Mouse (Mus musculus): ENCODE data around the gene Fars2. TPM values are rescaled to one million over a fixed set of nuclear protein-coding genes. Genes with fewer than 3 reads are reported as not detected.

Fars2 gene
- total and polyA plus RNA-seq, 3 experiments, result 32.0 to 57.6 (median 54.6) TPM

DNA sequence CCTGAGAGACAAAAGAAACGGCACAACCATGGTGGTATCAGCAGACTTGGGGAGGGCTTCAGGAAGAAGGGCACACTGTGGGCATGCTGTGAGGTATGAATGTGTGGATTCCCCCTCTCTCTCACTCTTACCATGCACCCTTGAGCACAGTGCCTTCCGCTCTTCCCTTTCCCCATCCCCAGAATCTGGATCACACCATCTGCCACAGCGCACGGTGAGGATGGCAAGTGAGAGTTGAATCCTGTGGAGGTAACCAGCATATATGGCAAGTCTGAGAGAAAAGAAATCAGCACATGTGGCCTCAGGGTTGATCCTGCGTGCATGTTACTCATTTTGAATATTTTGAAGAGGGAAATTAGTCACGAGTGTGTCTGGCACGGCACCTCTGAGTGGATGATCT lies 274.7 kb downstream of the Fars2 start:
- Histone ChIP-seq H3K4me1 (ENCODE audit: insufficient read depth, low read depth, low read length) (no peaks in the 10 kb centered on the region), H3K27me3 (ENCODE audit: insufficient read depth, low read length) (no peaks in the 10 kb centered on the region), H3K36me3 (replicated peaks) (peaks cover 21% of the 10 kb centered on the region), H3K9me3 (replicated peaks) (no peaks in the 10 kb centered on the region), H3K4me3 (ENCODE audit: low read depth, low read length) (no peak overlapping the region)
- DNase-seq (ENCODE audit: low spot score) (no peak), ATAC-seq (ENCODE audit: extremely low read depth, insufficient number of reproducible peaks, low FRiP score, poor library complexity, severe bottlenecking) (no peak)
- TF ChIP-seq GATA2 (IDR thresholded peaks at IDR 0.05; ENCODE audit: borderline replicate concordance, low read depth, low read length) (no peak), TAL1 (conservative IDR thresholded peaks at IDR 0.05; ENCODE audit: low read depth, low read length) (no peak), CTCF (IDR thresholded peaks at IDR 0.05; ENCODE audit: low read depth, low read length) (no peak), POLR2AphosphoS5 (IDR thresholded peaks at IDR 0.05; ENCODE audit: insufficient replicate concordance, low read depth, low read length) (no peak), GATA1 (IDR thresholded peaks at IDR 0.05; ENCODE audit: borderline replicate concordance, low read length) (no peak)

DNA sequence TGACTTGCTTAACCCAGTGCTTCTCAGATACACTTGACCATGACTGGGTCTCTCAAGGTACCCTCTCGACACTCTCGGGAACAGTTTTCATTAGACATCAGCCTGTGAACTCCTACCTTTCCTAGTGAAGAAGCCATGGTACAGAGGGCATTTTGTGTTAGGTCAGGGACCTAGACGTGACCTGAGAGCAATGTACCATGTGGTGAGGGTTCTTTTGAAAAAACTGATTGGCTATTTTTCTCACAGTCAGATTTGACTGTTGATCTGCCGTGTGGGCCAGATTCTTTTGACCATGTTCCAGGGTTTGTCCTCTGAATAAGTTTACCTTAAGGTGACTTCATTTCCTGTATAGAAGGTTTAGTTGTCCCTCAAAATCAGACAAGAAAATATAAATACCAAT lies 275.5 kb downstream of the Fars2 start:
- H3K36me3 ChIP-seq (replicated peaks), result peaks cover 21% of the 10 kb centered on the region
- no peak for TF ChIP-seq TAL1 (conservative IDR thresholded peaks at IDR 0.05; ENCODE audit: low read depth, low read length)
- no peak for TF ChIP-seq GATA1 (IDR thresholded peaks at IDR 0.05; ENCODE audit: borderline replicate concordance, low read length)
- TF ChIP-seq CTCF (IDR thresholded peaks at IDR 0.05; ENCODE audit: low read depth, low read length), result no peak
- TF ChIP-seq GATA2 (IDR thresholded peaks at IDR 0.05; ENCODE audit: borderline replicate concordance, low read depth, low read length), result no peak
- TF ChIP-seq POLR2AphosphoS5 (IDR thresholded peaks at IDR 0.05; ENCODE audit: insufficient replicate concordance, low read depth, low read length), result no peak
- DNase-seq (ENCODE audit: low spot score) (no peak), ATAC-seq (ENCODE audit: extremely low read depth, insufficient number of reproducible peaks, low FRiP score, poor library complexity, severe bottlenecking) (no peak)
- H3K4me3 ChIP-seq (ENCODE audit: low read depth, low read length), result no peak overlapping the region
- no peaks in the 10 kb centered on the region for H3K4me1 ChIP-seq (ENCODE audit: insufficient read depth, low read depth, low read length)
- no peaks in the 10 kb centered on the region for H3K27me3 ChIP-seq (ENCODE audit: insufficient read depth, low read length)
- no peaks in the 10 kb centered on the region for H3K9me3 ChIP-seq (replicated peaks)

DNA sequence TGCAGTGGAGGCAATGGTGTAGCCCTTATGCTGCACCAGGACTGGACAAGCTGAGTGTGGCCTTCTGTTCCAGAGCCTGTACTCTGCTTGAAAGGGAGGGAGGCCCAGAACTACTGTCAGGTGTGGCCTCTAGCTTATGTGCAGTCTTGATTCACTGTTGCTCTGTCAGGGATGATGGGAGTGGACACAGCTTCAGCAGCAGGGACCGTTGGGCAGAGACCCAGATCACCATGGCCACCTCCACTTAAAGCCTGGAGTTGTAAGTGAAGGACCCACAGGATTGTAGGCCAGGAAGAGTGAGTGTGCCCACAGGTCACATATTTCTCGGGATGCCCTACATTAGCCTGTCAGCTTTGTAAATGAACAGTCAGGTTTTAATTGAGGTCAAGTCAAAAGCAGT lies 283.8 kb downstream of the Fars2 start:
- Histone ChIP-seq H3K36me3 (replicated peaks) (peaks cover 4% of the 10 kb centered on the region), H3K9me3 (replicated peaks) (no peaks in the 10 kb centered on the region), H3K4me1 (ENCODE audit: insufficient read depth, low read depth, low read length) (no peaks in the 10 kb centered on the region), H3K27me3 (ENCODE audit: insufficient read depth, low read length) (no peaks in the 10 kb centered on the region), H3K4me3 (ENCODE audit: low read depth, low read length) (no peak overlapping the region)
- TF ChIP-seq POLR2AphosphoS5 (IDR thresholded peaks at IDR 0.05; ENCODE audit: insufficient replicate concordance, low read depth, low read length), result no peak
- TF ChIP-seq GATA1 (IDR thresholded peaks at IDR 0.05; ENCODE audit: borderline replicate concordance, low read length), result no peak
- TF ChIP-seq CTCF (IDR thresholded peaks at IDR 0.05; ENCODE audit: low read depth, low read length), result no peak
- no peak for TF ChIP-seq TAL1 (conservative IDR thresholded peaks at IDR 0.05; ENCODE audit: low read depth, low read length)
- TF ChIP-seq GATA2 (IDR thresholded peaks at IDR 0.05; ENCODE audit: borderline replicate concordance, low read depth, low read length), result no peak
- no peak for ATAC-seq (ENCODE audit: extremely low read depth, insufficient number of reproducible peaks, low FRiP score, poor library complexity, severe bottlenecking)
- DNase-seq (ENCODE audit: low spot score), result no peak

DNA sequence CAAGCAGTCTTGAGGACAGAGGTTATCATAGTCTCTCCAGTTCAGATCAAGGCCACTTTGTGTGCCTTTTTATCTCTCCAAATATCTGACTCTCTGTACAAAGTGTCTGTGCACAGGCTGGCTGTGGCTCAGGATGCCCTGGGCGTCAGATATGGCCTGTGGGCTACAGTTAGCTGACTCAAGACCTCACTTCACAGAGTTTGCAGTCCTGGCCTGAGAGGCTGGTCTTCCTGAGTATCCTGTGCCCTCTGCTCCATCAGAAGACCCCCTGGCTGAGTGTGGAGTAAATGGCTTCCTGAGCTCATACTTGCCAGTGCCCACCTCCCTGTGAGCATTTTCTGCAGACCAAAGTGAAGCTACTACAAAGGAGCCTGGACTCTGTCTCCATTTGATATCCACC lies 296.1 kb downstream of the Fars2 start:
- peaks cover 52% of the 10 kb centered on the region for H3K36me3 ChIP-seq (replicated peaks)
- H3K27me3 ChIP-seq (ENCODE audit: insufficient read depth, low read length), result no peaks in the 10 kb centered on the region
- ATAC-seq (ENCODE audit: extremely low read depth, insufficient number of reproducible peaks, low FRiP score, poor library complexity, severe bottlenecking) (no peak), DNase-seq (ENCODE audit: low spot score) (no peak)
- no peak overlapping the region for H3K4me3 ChIP-seq (ENCODE audit: low read depth, low read length)
- H3K9me3 ChIP-seq (replicated peaks), result no peaks in the 10 kb centered on the region
- H3K4me1 ChIP-seq (ENCODE audit: insufficient read depth, low read depth, low read length), result 0 out of 2 replicates have a peak, but pooled peaks cover 5% of the 10 kb centered on the region
- TF ChIP-seq TAL1 (conservative IDR thresholded peaks at IDR 0.05; ENCODE audit: low read depth, low read length) (no peak), CTCF (IDR thresholded peaks at IDR 0.05; ENCODE audit: low read depth, low read length) (no peak), POLR2AphosphoS5 (IDR thresholded peaks at IDR 0.05; ENCODE audit: insufficient replicate concordance, low read depth, low read length) (no peak), GATA1 (IDR thresholded peaks at IDR 0.05; ENCODE audit: borderline replicate concordance, low read length) (no peak), GATA2 (IDR thresholded peaks at IDR 0.05; ENCODE audit: borderline replicate concordance, low read depth, low read length) (no peak)

DNA sequence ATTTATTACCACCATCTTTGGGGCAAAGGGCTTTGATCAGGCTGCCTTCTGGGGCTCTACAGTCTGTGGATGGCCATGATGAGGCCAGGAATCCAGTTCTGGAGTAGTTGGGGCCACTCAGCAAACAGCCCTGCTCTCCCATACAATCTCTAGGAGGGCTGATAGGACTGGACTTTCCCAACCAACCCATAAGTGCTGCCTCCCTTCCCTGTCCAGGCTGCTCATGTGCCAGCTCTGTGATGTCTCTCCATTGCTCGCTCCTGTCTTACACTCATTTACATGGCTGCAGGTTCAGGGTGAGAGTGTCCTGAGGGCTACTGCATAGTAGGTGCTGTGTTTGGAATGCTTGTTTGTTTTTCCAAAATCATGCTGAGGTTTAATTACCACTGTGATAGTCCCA lies 298.0 kb downstream of the Fars2 start:
- DNase-seq (ENCODE audit: low spot score), result no peak

DNA sequence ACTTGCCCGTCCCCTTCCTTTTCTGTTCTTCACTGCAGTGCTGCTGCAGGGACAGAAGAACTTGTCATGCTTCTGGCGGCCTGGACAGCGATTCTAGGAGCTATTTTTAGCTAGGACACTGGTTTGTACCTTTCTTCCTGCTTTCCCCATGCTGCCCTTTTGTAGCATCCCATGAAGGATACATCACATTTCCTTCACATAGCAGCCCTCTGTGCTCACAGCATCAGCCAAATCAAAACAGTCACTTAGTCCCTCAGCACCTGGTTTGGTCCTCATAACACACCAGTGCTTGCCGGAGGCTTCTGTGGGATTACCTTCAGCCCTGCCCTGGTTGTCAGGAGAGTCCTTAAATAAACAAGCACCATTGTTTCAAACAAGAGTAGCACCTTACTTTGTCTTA lies 299.3 kb downstream of the Fars2 start:
- ATAC-seq (ENCODE audit: extremely low read depth, insufficient number of reproducible peaks, low FRiP score, poor library complexity, severe bottlenecking), result no peak
- no peak for TF ChIP-seq GATA2 (IDR thresholded peaks at IDR 0.05; ENCODE audit: borderline replicate concordance, low read depth, low read length)
- TF ChIP-seq POLR2AphosphoS5 (IDR thresholded peaks at IDR 0.05; ENCODE audit: insufficient replicate concordance, low read depth, low read length), result no peak
- TF ChIP-seq CTCF (IDR thresholded peaks at IDR 0.05; ENCODE audit: low read depth, low read length), result no peak
- TF ChIP-seq GATA1 (IDR thresholded peaks at IDR 0.05; ENCODE audit: borderline replicate concordance, low read length), result no peak
- TF ChIP-seq TAL1 (conservative IDR thresholded peaks at IDR 0.05; ENCODE audit: low read depth, low read length), result no peak
- Histone ChIP-seq H3K9me3 (replicated peaks) (no peaks in the 10 kb centered on the region), H3K4me1 (ENCODE audit: insufficient read depth, low read depth, low read length) (0 out of 2 replicates have a peak, but pooled peaks cover 5% of the 10 kb centered on the region), H3K36me3 (replicated peaks) (peaks cover 45% of the 10 kb centered on the region), H3K4me3 (ENCODE audit: low read depth, low read length) (no peak overlapping the region), H3K27me3 (ENCODE audit: insufficient read depth, low read length) (no peaks in the 10 kb centered on the region)
- no peak for DNase-seq (ENCODE audit: low spot score)

More for the DNA sequence above, 298.0 kb downstream of the Fars2 start:
- Histone ChIP-seq H3K27me3 (ENCODE audit: insufficient read depth, low read length) (no peaks in the 10 kb centered on the region), H3K9me3 (replicated peaks) (no peaks in the 10 kb centered on the region), H3K4me1 (ENCODE audit: insufficient read depth, low read depth, low read length) (0 out of 2 replicates have a peak, but pooled peaks cover 5% of the 10 kb centered on the region), H3K36me3 (replicated peaks) (peaks cover 58% of the 10 kb centered on the region), H3K4me3 (ENCODE audit: low read depth, low read length) (no peak overlapping the region)
- ATAC-seq (ENCODE audit: extremely low read depth, insufficient number of reproducible peaks, low FRiP score, poor library complexity, severe bottlenecking), result no peak
- no peak for TF ChIP-seq POLR2AphosphoS5 (IDR thresholded peaks at IDR 0.05; ENCODE audit: insufficient replicate concordance, low read depth, low read length)
- no peak for TF ChIP-seq GATA2 (IDR thresholded peaks at IDR 0.05; ENCODE audit: borderline replicate concordance, low read depth, low read length)
- TF ChIP-seq TAL1 (conservative IDR thresholded peaks at IDR 0.05; ENCODE audit: low read depth, low read length), result no peak
- TF ChIP-seq GATA1 (IDR thresholded peaks at IDR 0.05; ENCODE audit: borderline replicate concordance, low read length), result no peak
- TF ChIP-seq CTCF (IDR thresholded peaks at IDR 0.05; ENCODE audit: low read depth, low read length), result no peak
